Mouse (Mus musculus) CD4-positive helper T cell, adult 2 months (primary cell): Measurements from ENCODE around the gene Cabcoco1.

Source experiments
- DNase-seq: peaks from one replicate; pipeline ENCODE4 v3.0.0-alpha.2; 2012; ENCODE audit warnings: low read depth, missing footprints, low spot score

Cabcoco1 gene

DNA sequence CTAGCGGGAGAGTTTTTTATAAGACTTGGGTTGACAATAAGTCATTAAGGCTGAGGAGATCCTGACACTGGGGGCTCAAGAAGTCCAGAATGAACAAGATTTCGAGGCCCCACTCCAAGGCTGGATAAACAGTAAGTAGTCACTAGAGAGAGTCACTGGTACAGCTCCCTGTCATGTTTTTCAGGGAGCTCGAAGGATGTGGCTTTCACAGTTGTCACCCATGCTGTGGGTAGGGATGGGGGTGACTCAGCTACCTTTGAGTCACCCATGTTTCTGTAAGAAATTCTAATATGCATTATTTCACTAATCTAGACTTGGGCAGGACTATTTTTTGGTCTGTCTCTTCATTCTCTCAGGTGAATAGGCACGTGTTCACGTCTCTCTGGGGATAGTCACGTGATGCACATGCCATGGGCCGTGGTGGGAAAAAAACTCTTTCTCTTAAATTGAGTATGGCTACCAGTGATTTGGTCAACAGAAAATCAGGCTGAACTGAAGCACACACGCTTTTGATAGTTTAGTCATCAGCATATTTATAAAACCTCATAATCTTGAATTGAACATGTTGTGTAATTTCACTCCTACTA lies 29.2 kb downstream of the Cabcoco1 start:
- peak; percentile 11 for DNase-seq

DNA sequence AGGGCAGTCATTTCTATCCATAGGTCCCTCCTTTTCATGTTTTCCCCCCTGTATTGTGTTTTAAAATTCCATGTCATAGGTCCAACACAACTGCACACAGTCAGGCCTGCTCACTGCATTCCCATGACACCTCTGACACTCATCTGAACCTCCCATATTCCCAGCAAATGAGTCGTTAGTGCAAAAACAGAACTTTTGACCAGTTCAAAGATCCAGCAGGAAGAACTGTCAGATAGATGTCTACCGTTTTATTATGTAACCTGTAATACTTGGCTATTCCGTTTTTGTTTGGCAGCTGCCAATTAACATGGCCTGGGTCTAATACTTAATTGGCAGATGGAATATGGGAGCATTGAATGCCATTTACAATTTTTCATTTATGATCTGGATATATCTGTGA lies 34.0 kb downstream of the Cabcoco1 start:
- DNase-seq = no peak

DNA sequence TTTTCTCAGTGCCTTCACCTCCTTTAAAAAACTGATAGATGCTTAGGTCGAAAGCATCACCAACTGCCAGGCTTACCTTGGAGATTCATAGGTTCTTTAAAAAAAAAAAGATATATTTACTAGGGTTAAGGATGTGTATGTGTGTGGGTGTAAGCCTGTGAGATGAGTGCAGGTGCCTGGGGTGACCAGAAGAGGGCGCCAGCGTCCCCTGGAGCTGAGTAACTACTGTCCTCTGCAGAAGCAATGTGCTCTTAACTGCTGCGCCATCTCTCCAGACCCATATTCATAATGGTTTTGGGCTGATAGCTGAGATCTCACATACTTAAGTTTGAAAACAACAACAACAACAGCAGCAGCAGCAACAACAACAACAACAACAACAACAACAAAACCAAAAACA lies 35.5 kb downstream of the Cabcoco1 start:
- DNase-seq = peak; percentile 13

GRCm38 (mm10) chr10:68504586-68505152 lies 37.0 kb downstream of the Cabcoco1 start:
- no peak for DNase-seq

- DNase-seq = no peak
These were observed 40.6 kb downstream of the Cabcoco1 start for GRCm38 (mm10) chr10:68501067-68501466.

DNA sequence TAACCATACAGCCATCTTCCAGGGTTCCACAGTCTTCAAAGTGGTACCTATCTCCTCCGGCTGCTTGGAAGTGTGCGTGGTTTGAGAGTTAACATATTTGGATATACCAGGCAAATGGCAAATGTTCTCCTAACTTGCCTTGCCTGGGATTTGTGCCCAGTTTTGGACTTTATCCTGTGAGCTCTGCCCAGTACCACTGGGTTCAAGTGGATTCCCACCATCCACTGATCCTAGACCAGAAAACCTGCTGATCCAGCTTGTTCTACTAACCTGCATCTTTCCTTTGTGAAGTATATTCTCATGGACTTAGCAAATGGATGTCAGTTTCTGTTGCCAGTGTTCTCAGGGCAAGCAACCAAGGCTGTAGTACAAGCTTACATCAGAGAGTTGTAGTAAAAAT lies 46.5 kb downstream of the Cabcoco1 start:
- DNase-seq = no peak

- no peak for DNase-seq
These were observed 50.1 kb downstream of the Cabcoco1 start for GRCm38 (mm10) chr10:68491557-68491956.

DNA sequence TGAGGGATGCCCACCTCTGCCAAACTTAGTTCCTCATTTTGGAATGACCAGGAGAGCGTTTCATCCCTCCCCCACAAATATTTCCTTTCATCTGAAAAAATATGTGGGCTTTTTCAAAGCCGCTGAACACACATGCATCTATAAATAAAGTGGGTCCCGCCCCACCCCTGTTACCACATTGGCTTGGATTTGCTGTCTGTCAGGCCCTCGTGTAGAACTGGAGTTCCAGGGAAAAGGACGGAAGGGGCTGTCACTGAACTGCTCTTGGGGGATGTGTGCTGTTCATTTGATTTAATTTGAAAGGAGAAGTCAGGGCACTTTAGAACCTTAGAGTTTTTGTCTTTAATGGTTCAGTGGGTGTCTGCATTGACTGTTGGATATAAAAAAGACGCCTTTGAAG lies 50.9 kb downstream of the Cabcoco1 start:
- no peak for DNase-seq

DNA sequence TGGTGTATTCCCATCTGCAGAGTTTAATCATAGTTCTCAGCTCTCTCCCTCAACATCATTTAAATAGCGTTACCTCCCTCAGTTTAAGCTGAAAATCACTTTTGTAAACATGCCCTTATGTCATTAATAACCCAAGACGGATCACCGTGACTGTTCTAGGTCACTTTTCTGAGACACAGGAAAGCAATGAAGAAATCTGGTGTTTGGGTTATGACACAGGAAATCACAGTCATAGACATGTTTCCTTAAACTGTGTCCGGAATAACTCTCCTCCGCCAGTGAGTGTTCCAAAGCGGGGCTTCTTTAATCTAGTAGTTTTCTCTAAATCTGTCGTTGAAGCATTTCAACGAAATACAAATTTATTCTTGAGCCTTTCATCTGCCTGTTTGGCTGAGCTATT lies 68.9 kb downstream of the Cabcoco1 start:
- DNase-seq = no peak

- DNase-seq = no peak
These were observed 75.9 kb downstream of the Cabcoco1 start for GRCm38 (mm10) chr10:68465737-68466327.

GRCm38 (mm10) chr10:68464943-68465342 lies 76.8 kb downstream of the Cabcoco1 start:
- DNase-seq = peak; percentile 40

GRCm38 (mm10) chr10:68459784-68460183 lies 81.9 kb downstream of the Cabcoco1 start:
- DNase-seq = no peak

DNA sequence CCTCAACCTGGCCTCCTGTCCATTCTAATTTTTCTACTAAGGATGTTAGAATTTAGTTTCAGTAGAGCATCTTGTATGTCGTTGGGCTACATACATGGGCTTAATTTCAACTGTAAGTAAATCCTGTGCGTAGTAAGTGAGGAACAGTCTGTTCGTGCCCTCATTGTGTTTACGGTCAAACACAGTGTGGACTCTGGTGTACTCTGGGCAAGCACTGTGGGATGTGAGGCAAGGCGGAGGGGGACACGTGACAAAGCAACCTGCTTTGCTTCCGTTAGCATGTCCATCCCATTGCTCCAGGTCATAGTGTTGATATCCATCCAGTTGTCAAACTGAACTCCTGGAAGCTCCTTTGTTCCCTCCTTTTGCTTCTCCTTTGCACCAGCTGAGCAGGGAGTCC lies 84.7 kb downstream of the Cabcoco1 start:
- DNase-seq = no peak

DNA sequence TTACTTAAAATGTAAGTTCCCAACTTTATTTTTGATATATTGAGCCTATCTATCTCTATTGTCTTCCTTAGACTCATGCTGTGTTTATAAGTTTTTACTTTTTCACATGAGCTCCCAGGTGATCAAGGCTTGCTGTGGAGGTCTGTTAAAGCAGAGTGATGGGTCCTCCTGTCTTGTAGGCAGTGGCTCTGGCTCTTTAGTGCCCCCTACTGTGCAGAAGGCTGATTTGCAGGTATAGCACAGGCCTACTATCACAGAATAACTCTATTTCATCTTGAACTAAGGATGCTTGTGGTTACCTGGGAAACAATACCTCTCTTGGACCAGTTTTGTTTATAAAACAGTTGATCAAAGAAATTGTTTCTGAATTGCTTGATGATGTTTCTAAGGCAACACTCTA lies 87.2 kb downstream of the Cabcoco1 start:
- peak; percentile 16 for DNase-seq

DNA sequence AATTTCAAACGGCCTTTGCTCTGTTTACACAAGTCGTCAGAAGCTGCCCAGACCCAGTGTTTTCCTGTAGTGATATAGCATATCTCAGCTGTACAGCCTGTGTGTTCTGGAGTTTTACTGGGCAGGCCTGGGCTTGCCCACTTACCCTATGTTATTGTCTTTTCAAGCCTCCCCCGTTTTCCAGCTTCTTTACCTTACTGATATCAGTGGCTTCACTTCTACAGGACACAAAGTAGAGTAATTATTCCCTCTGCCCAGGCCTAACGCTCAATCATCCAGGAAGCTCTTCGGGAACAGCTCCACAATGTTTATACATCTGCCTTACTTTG lies 94.9 kb downstream of the Cabcoco1 start:
- no peak for DNase-seq

GRCm38 (mm10) chr10:68445876-68446796 lies 95.6 kb downstream of the Cabcoco1 start:
- peak; percentile 66 for DNase-seq

GRCm38 (mm10) chr10:68445244-68445811 lies 96.4 kb downstream of the Cabcoco1 start:
- peak; percentile 71 for DNase-seq

DNA sequence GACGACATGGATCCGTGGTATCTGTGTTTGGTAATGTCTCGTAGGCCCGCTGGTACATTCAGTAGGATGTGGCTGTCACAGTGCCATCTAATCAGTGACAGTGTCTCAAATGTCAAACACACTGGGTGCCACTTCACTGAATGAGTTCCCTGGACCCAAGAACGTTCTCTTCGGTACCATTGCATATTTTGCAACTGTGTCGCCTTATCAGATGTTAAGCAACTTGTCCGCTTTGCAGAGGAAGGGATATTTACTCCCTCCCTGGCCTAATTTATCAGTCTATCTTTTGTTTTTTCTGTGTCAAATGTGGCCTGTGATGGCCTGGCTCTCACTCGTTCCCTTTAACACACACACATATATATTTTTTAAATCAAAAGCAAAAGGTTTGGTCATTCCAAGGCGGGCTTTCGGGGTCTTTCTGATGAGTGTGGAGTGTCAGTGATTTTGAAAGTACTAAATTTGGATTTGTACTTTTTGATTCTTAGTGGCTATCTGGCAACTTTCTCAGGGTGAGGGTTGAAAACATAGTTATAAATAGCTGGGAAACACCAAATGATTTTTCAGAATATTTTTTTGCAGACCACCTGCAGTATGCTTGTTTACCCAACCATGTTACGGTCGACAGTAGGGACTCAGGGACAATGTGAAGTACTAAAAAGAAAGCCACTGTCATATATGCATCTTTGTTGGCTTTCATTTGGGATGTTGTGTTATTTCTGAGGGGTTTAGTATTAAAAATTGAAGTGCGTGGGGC lies 97.2 kb downstream of the Cabcoco1 start:
- DNase-seq = peak; percentile 3

- DNase-seq = peak; percentile 49
These were observed 98.6 kb downstream of the Cabcoco1 start for GRCm38 (mm10) chr10:68443132-68443531.

- DNase-seq = peak; percentile 16
These were observed 99.0 kb downstream of the Cabcoco1 start for GRCm38 (mm10) chr10:68442713-68443112.

- DNase-seq = no peak
These were observed 99.6 kb downstream of the Cabcoco1 start for GRCm38 (mm10) chr10:68441931-68442662.
